Mouse (Mus musculus) heart, embryonic 10.5 days (tissue): ENCODE measurements around the gene Msh2. TPM values are rescaled to one million over a fixed set of nuclear protein-coding genes. Genes with fewer than 3 reads are reported as not detected.

Source experiments
- polyA plus RNA-seq: library from polyadenylated mRNA; unstranded; fragments of >200 nt; fragmentation: Nextera tagmentation; extraction: Ambion mirVana; gene quantifications from 2 replicates; pipeline ENCODE4 v1.2.1, GENCODE M21; 2016

The Msh2 gene
- polyA plus RNA-seq, 1 experiment from 2014 or later = 75.1 TPM

Other genes starting within 250 kb of the Msh2 start
- 0.52 TPM in 1 of 2 replicates, not detected in the other for gene Stpg4, start 244.6 kb upstream of the Msh2 start, polyA plus RNA-seq
- 738 and 942 TPM in 2 replicates for gene Calm2, start 225.4 kb upstream of the Msh2 start, polyA plus RNA-seq
- gene Epcam, start 36.4 kb upstream of the Msh2 start, polyA plus RNA-seq = 7.4 and 33.9 TPM in 2 replicates
- gene Kcnk12, start 125.7 kb downstream of the Msh2 start, polyA plus RNA-seq = 0.06 TPM in 1 of 2 replicates, not detected in the other
- gene Rpl36-ps4, start 248.6 kb downstream of the Msh2 start, polyA plus RNA-seq = not detected in 2 replicates